Mouse (Mus musculus) stomach, postnatal 0 days (tissue): ENCODE results near the gene Wwox.

Experiments used
- CTCF ChIP-seq: IDR thresholded peaks from 2 replicates; pipeline ENCODE4 v1.5.1; 2016; ENCODE audit warnings: antibody characterized with exemption, low read depth, mild to moderate bottlenecking, moderate library complexity
- EP300 ChIP-seq: optimal IDR thresholded peaks from 2 replicates; pipeline ENCODE3; 2016; ENCODE audit warnings: antibody characterized with exemption

DNA sequence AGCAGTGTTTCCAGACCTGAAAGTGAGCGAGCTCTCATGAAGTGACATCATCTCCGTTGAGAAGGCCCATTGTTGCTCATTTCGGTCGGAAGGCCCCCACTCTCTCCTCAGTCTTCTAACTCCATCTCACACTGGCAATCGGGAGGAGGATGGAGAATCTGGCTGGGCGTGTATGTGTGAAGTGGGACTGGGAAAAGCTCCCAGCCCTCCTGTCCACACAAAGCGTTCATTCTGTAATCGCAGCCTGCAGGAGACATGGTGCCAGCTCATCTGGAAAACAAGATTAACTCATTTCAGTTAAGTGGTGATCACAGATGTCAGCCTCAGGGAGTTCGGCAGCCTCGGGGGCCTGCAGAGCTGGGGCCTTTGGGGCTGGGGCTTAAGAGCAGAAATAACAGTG, 497.4 kb downstream of the Wwox start:
- TF ChIP-seq CTCF (no peak), EP300 (no peak)
